Mouse (Mus musculus) lung, postnatal 0 days (tissue): ENCODE measurements around the gene Ramp1. TPM values are rescaled to one million over a fixed set of nuclear protein-coding genes. Genes with fewer than 3 reads are reported as not detected.

Experiments
- ATAC-seq: fragments of 200-750 bp; cut with Nextera tagmentation; 2 replicates; pipeline ENCODE4 v1.8.0; 2017; ENCODE audit warnings: moderate library complexity
- DNase-seq: peaks from one replicate; pipeline ENCODE4 v3.0.0-alpha.2; 2016; ENCODE audit warnings: low spot score
- H3K27ac ChIP-seq: fragments of 300-500 bp; sonication (generic); 2 replicates; pipeline ENCODE4 v1.5.1; 2014; ENCODE audit warnings: antibody characterized with exemption, mild to moderate bottlenecking, low read length, mixed read lengths
- H3K27me3 ChIP-seq: fragments of 300-500 bp; sonication (generic); replicated peaks from 2 replicates; pipeline ENCODE4 v1.6.1; 2014; ENCODE audit warnings: low read length, mixed read lengths; ENCODE audit not compliant: insufficient read depth
- H3K36me3 ChIP-seq: fragments of 300-500 bp; sonication (generic); 2 replicates; pipeline ENCODE4 v1.6.1; 2014; ENCODE audit warnings: low read length, mixed read lengths; ENCODE audit not compliant: insufficient read depth
- H3K4me1 ChIP-seq: fragments of 300-500 bp; sonication (generic); 2 replicates; pipeline ENCODE4 v1.6.1; 2014; ENCODE audit warnings: antibody characterized with exemption, low read depth, low read length, mixed read lengths; ENCODE audit not compliant: insufficient read depth
- H3K4me2 ChIP-seq: fragments of 300-500 bp; sonication (generic); replicated peaks from 2 replicates; pipeline ENCODE4 v1.6.1; 2014; ENCODE audit warnings: low read depth, mild to moderate bottlenecking, low read length, moderate library complexity, mixed read lengths
- H3K4me3 ChIP-seq: fragments of 300-500 bp; sonication (generic); 2 replicates; pipeline ENCODE4 v1.5.1; 2014; ENCODE audit warnings: low read depth, low read length
- H3K9ac ChIP-seq: fragments of 300-500 bp; sonication (generic); replicated peaks from 2 replicates; pipeline ENCODE4 v1.6.1; 2014; ENCODE audit warnings: low read depth, mild to moderate bottlenecking
- H3K9me3 ChIP-seq: fragments of 300-500 bp; sonication (generic); 2 replicates; pipeline ENCODE4 v1.6.1; 2016; ENCODE audit warnings: low read length, mixed read lengths
- CTCF ChIP-seq: IDR thresholded peaks from 2 replicates; pipeline ENCODE4 v1.5.1; 2016; ENCODE audit warnings: antibody characterized with exemption, mild to moderate bottlenecking
- EP300 ChIP-seq: IDR thresholded peaks from 2 replicates; pipeline ENCODE4 v1.6.1; 2016; ENCODE audit warnings: antibody characterized with exemption, mild to moderate bottlenecking, control low read depth
- WGBS: fragments of 180-500 bp; shearing (Covaris S2); extraction: QIAGEN DNeasy Blood & Tissue Kit; methylation state at CpG from one replicate; pipeline ENCODE4 v1.1.7; 2014; 5-methylcytosine and 5-hydroxymethylcytosine counted together
- polyA plus RNA-seq: library from polyadenylated mRNA; unstranded; fragments of >200 nt; fragmentation: Nextera tagmentation; extraction: Ambion mirVana; gene quantifications from 2 replicates; pipeline ENCODE4 v1.2.1, GENCODE M21; 2015

Gene Ramp1
- polyA plus RNA-seq, 1 experiment from 2014 or later = 49.4 TPM

- Histone ChIP-seq H3K27me3 (no peaks in the 10 kb centered on the region), H3K4me3 (no peak overlapping the region), H3K9me3 (no peaks in the 10 kb centered on the region), H3K27ac (no peak overlapping the region), H3K36me3 (no peaks in the 10 kb centered on the region), H3K4me2 (no peak overlapping the region), H3K9ac (no peak overlapping the region), H3K4me1 (no peaks in the 10 kb centered on the region)
- no peak for TF ChIP-seq EP300
- no peak for TF ChIP-seq CTCF
- WGBS = 72% methylated on average over 6 of the region's 6 CpGs
- no peak for DNase-seq
- no peak for ATAC-seq
These were observed 26.0 kb downstream of the Ramp1 start for GRCm38 (mm10) chr1:91205651-91206050.

GRCm38 (mm10) chr1:91206336-91206735, 26.7 kb downstream of the Ramp1 start:
- Histone ChIP-seq H3K9me3 (no peaks in the 10 kb centered on the region), H3K27ac (no peak overlapping the region), H3K4me2 (no peak overlapping the region), H3K27me3 (no peaks in the 10 kb centered on the region), H3K36me3 (no peaks in the 10 kb centered on the region), H3K4me3 (no peak overlapping the region), H3K4me1 (no peaks in the 10 kb centered on the region), H3K9ac (no peak overlapping the region)
- ATAC-seq (no peak), DNase-seq (no peak)
- WGBS = 77% methylated on average over 8 of the region's 8 CpGs
- TF ChIP-seq EP300 (no peak), CTCF (no peak)

GRCm38 (mm10) chr1:91206873-91207272, 27.3 kb downstream of the Ramp1 start:
- 65% methylated on average over 5 of the region's 5 CpGs for WGBS
- ATAC-seq = no peak

GRCm38 (mm10) chr1:91207334-91208074, 27.9 kb downstream of the Ramp1 start:
- H3K36me3 ChIP-seq = no peaks in the 10 kb centered on the region
- peak; percentile 59 for ATAC-seq
- no peak for TF ChIP-seq EP300
- TF ChIP-seq CTCF = 0 out of 2 replicates have a peak, but pooled peaks have one; percentile 4
- H3K4me1 ChIP-seq = no peaks in the 10 kb centered on the region
- WGBS = 57% methylated on average over 3 of the region's 3 CpGs
- no peaks in the 10 kb centered on the region for H3K27me3 ChIP-seq
- no peak overlapping the region for H3K27ac ChIP-seq
- no peak overlapping the region for H3K9ac ChIP-seq
- H3K9me3 ChIP-seq = no peaks in the 10 kb centered on the region
- peak; percentile 65 for DNase-seq
- H3K4me3 ChIP-seq = no peak overlapping the region
- H3K4me2 ChIP-seq = no peak overlapping the region

More at GRCm38 (mm10) chr1:91206873-91207272, 27.3 kb downstream of the Ramp1 start:
- Histone ChIP-seq H3K4me1 (no peaks in the 10 kb centered on the region), H3K27me3 (no peaks in the 10 kb centered on the region), H3K9me3 (no peaks in the 10 kb centered on the region), H3K4me2 (no peak overlapping the region), H3K36me3 (no peaks in the 10 kb centered on the region), H3K9ac (no peak overlapping the region), H3K4me3 (no peak overlapping the region), H3K27ac (no peak overlapping the region)
- no peak for DNase-seq
- no peak for TF ChIP-seq EP300
- no peak for TF ChIP-seq CTCF

GRCm38 (mm10) chr1:91209343-91209742, 29.7 kb downstream of the Ramp1 start:
- Histone ChIP-seq H3K4me3 (no peak overlapping the region), H3K36me3 (no peaks in the 10 kb centered on the region), H3K27ac (no peak overlapping the region), H3K9me3 (no peaks in the 10 kb centered on the region), H3K4me1 (no peaks in the 10 kb centered on the region), H3K4me2 (no peak overlapping the region), H3K27me3 (no peaks in the 10 kb centered on the region), H3K9ac (no peak overlapping the region)
- peak; percentile 22; the same call in 1 of the 2 replicates for ATAC-seq
- WGBS = 75% methylated on average over 6 of the region's 6 CpGs
- DNase-seq = no peak
- no peak for TF ChIP-seq EP300

GRCm38 (mm10) chr1:91209785-91210184, 30.2 kb downstream of the Ramp1 start:
- Histone ChIP-seq H3K27ac (no peak overlapping the region), H3K9me3 (no peaks in the 10 kb centered on the region), H3K4me2 (no peak overlapping the region), H3K4me1 (no peaks in the 10 kb centered on the region), H3K36me3 (no peaks in the 10 kb centered on the region), H3K9ac (no peak overlapping the region), H3K4me3 (no peak overlapping the region), H3K27me3 (no peaks in the 10 kb centered on the region)
- 71% methylated on average over 6 of the region's 6 CpGs for WGBS
- DNase-seq = no peak
- no peak for ATAC-seq
- TF ChIP-seq EP300 (no peak), CTCF (no peak)
